Mouse (Mus musculus) urinary bladder, postnatal 36 days (tissue): Measurements from ENCODE around the gene Adgrg3.
A peak's percentile ranks its signal among the peaks of the same experiment; 100 is the strongest.

Experiments
- DNase-seq, 2 experiments: peaks; one replicate each; pipeline ENCODE4 v3.0.0; 2022; ENCODE audit warnings: low spot score in 2 of 2, mixed read lengths in 1 of 2

The Adgrg3 gene

DNA sequence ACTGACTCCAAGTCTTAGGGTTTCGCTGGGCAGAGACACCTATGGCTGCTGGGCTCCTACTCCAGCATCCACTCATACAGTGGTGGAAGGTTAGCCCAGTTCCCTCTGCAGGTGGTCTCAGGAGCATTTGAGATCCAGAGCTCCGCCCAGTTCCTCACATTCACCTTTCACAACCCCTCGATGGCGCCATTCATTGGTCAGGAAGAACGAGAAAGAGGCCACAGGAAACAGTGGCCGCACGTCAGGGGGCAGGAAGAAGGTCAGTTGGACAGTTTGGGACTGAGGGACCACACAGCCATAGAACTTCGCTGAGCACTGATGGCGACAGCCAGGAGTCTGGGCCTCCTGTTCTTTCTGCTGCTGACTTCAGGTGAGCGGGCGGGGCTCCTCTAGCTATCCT, at the start of gene Adgrg3:
Gene Adgrg3, plus strand, starts transcription at position 242 of the 400 bp plus-strand sequence.
- no peak for DNase-seq

DNA sequence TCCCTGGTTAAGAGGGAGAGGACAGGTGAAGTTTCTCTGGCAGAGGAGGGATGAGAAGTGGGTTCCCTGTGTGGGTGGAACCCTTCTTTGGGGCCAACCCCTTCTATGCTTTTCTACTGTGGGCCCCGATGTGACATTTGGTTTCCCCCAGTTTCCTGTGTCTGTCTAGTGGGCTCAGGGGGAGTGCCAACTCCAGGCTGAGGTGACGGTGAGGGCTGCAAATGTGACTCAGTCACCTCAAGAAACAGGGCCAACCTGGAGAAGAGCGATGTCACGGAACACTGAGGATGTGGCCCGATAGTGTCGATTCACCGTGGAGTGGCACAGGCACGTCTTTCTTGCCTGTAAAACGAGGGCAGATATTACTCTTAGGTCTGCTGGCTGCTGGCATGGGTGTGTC, 44.2 kb upstream of the Adgrg3 start:
- no peak for DNase-seq

DNA sequence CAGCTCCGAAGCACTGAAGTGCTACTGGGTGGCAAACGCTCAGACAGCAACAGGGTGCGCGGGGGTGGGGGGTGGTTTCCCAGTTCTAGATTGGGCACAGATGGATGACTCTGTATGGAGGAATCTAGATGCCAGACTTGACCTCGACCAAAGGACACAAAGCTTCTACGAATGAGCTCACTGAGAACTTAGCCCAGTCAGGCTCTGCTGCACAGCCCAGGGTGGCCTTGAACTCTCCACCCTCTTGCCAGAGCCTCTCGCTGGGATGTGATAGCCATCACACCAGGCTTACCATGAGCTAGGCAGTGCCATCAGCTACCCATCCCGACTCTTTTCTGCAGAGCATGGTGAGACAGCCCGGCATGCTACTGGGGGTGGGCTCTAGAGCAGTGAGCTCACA, 43.7 kb upstream of the Adgrg3 start:
- no peak for DNase-seq

DNA sequence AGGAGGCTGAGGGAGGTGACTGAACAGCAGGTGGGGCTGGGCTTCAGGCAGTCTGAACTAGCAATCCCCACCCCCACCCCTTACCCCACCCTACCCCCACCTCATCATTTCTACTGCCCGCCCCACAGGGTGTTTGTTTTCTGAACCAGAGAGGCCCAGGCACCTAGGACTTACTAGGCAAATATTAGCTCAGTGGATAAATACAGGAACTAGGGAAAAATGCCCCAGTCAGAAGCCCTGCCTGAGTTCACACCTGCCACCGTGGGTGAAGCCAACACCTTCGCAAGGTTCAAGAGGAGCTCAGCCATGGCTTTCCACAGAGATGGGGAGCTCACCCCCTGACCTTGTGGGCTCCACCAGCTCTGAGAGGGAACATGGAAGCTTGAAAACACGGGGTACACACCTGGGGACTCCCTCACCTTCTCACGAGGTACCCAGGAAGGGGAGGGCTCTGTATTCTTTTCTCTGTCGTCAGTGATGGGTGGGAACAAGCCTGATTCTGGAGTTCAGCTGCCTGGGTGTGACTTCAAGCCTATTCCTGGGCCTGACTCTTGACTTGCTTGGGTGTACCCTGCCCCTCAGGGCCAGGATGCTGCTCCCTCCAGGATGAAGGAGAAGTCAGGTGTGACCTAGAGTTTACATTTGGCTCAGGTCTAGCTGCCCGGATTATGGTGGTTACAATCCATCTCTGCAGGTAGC, 42.9 kb upstream of the Adgrg3 start, which contains the start of gene Adgrg1:
Gene Adgrg1, plus strand, starts transcription at position 285 of the 699 bp plus-strand sequence.
- DNase-seq, result no peak

DNA sequence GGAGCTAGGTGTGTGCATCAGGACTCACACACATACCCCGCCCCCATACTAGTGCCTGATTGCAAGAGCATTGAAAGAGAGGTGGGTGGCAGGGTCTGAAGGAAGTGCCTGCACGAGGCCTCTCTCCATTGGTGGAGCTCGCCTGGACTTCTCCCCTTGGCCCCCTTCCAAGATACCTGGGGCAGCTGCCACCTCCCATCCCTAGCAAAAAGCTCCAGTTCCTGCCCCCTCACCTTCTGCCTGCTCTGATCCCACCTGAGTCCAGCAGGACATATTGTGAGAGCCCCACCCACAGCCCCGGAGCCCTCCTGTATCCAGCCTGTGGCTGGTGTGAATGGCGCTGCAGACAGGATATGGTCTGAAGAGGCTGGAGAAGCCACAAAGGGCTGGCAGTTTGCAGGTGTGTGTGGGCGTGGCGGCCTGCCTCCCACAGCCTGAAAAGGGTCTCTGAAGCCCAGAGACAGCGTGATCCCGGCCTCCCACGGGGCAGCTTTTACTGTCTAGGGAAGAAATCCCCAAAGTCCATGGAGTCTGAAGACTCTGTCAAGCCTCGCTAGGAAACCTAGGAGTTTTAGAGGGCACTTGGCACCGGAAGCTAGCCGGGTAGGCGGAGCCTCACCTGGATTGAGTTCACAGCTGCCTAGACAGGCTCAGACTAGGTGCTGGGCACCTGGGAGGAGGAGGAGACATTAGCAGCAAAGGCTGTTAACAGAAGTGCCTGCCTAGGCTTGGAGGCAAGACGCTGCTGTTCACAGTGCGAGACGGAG, 40.7 kb upstream of the Adgrg3 start:
- peak; percentile 64 to 67 for DNase-seq

DNA sequence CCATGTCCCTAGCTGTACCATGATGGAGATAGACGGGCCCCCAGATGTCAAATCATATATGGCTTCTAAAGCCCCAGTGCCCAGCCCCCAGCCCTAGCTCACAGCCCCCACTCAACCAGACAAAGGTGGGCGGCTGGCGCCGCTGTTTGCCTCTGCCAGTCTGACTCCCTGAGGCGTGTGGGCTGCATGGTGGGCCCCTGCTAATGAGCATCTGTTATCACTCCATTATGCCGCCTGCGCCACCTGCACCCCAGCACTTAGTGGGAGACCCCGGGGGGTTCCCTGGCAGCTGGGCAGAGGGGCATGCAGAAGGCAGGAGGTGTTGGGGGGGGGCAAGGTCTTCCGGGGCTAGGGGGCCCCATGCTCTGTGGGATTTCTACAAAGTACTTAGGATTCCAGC, 39.4 kb upstream of the Adgrg3 start:
- no peak for DNase-seq

DNA sequence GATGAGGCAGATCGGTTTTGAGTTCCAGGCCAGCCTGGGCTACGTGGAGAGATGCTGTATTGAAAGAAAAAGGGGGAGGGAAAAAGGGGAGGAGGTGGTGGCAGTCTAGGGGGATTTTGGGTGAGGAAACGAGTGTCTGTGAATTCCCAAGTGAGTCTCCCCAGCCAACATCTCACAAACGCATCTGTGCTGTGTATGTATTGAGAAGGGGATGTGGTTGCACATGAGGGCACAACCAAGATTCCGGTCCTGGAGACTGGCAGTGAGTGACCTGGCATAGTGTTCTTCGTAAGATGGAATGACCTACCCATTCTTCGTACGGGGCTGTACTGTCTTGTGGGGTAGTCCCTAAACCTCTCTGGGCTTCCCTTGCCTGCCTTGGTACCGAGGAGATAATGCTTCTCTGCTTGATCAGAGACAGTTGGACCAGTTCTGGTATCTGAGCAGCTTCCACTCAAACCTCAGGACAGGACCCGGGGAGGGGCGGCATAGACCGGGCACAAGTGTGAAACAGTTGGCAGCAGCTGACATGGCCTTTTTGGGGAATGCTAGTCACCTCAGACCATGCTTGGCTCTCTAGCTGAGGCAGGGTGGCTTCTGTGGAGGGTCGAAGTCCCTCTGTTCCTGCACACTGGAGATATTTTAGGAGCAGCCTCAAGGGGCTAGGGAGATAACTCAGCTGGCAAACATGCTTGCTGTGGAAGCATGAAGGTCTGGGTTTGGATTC, 38.7 kb upstream of the Adgrg3 start:
- DNase-seq, result no peak

DNA sequence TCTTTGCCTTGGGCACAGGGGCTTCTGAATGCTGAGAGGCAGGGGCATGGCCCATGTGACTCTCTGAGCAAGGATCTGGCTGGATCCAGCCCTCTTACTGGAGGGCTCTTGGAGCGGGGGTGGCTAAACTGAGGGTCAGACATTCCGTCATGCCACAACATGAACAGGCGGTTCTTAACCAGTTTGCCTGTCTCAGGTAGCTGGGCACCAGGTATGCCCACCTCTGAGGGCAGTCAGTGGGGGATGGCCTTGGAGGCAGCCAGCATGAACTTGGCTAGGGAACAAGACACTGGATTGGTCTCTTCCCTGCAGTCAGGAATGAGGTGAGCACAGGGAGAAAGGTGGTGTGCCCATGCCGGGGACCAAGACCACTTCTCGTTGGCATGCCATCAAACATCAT, 37.3 kb upstream of the Adgrg3 start:
- no peak for DNase-seq

DNA sequence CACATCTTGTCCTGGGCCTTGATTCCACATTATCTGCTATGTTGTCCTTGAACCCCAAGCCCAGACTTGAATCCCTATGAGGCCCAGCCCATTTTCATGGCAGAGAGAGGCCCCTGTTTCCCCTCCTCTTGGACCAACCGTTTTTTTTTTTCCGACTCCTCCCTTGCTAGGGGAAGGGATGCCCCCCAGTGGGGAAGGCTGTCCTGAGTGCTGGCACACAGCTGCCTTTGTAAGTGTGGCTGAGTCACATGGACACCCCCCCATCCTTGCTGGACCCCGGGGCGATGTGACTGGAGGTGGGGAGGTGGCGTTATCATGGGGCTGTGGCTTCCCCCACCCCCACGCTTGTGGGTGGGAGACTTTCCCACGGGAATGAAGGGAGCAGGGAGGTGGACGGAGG, 36.5 kb upstream of the Adgrg3 start:
- no peak for DNase-seq

DNA sequence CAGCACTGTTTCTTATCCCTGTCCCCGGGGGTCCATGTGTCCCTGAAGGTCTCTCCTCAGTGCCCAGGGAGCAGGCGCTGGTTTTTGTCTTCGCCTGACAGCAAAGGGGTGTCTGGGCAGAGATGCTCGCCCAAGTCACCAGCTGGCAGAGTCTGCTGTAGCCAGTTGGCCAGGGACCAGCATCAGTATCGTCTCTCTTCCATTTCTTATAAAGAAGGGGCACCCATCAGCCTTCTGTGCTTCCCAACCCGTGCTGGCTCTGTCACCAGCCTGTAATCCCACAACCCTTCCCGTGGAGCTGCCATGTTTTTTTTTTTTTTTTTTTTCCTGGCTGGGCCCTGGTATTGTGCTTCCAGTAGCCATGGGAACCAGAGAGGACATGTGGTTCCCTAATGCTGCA, 35.6 kb upstream of the Adgrg3 start:
- DNase-seq, result no peak

DNA sequence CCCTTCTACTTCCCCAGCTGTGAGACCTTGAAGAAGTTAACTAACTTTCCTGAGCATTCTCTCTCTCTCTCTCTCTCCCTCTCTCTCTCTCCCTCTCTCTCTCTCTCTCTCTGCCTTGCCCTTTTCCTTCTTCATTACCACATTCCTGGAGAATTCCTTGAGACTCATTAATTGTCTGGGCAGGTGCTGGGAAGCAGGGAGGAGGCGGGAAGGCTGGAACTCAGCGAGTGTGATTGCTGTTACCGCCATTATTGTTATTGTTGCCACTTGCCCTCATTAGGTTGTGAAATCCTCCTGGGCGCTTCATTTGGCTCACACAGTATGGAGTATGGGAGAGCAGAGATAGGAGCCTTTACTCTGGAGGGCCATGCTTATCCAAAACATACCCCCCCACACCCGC, 34.3 kb upstream of the Adgrg3 start:
- no peak for DNase-seq

DNA sequence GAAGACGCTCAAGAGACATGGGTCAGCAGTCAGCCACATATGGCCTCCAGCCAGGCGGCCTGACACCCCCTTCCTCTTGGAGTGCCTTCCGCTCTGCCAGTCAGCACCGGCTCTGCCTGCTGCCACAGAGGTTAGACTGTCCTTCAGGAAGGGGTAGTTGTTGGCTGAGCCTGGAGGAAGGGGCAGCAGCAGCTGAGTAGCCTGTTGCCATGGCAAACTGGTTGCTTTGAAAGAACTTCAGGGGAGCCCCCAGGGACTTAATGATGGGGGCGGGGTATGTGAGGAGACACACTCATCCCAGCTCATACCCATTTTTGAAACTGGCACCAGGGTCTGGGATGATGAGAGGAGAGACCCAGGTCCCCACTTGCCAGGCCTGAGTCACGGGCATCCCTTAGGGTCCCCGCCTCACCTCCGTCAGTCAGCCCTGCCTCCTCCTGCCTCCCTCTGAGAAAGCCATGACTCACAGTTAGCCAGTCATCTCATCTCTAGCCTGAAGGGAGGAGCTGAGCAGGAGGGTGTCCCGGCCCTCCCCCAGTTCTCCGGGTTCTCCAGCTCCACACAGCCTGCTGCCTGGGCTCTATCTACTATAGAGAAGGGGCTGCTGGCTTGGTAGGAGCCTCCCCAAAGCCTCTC, 33.5 kb upstream of the Adgrg3 start:
- DNase-seq, result peak in 1 of 2 experiments; percentile 66

DNA sequence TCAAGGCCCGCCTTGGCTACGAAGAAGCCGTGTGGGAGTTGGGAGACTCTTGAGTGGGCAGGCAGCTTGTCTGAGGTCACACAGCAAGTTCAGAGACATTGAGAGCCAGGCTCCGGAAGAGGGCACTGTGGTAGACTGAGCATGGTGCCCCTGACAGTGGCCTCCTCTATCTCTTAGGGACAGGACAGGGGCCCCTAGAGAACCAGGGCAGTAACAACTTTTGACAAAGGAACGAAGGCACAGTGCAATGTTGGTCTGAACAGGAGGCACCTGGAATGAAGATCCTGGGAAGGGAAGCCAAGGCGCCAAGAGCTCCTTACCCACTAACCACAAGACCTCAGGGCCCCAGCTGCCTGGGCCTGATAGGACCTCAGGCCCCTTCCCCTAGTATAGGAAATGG, 32.5 kb upstream of the Adgrg3 start:
- DNase-seq, result no peak

DNA sequence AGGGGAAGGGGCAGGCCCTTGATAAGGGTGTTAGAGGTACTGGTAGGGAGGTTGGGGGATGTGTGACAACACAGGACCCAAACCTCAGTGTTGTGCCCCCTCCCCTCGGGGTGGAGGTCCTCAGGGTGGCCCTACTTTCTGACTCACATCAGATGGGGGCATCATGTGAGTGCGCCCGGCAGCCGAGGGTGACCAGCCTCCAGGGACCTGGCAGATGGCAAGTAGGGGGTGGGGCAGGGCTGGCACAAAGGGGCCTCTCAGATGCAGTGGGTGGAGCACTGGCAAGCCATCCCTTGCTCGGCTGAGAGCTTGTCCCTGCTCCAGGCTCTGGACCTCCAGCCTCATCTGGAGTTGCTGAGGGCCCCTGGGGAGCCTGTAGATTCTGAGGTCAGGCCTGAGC, 30.8 kb upstream of the Adgrg3 start:
- DNase-seq, result no peak

DNA sequence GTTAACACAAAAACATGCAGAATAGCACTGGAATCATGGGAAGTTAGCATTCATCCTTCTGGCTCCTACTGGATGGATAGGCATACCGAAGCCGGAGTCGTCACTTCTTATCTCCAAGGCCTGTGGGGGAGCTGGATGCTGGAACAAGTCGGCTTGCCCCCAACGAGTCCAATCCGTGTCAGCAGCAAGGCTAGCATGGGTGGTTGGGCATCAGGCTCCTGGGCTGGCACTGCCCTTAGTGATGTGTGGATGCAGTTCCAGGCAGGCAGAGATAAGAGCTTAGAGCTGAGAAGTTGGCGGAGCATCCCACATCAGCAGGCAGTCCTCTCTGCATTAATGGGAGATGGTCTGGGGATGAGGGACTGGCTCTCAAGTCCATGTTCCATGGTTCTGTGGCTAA, 29.9 kb upstream of the Adgrg3 start:
- DNase-seq, result no peak

DNA sequence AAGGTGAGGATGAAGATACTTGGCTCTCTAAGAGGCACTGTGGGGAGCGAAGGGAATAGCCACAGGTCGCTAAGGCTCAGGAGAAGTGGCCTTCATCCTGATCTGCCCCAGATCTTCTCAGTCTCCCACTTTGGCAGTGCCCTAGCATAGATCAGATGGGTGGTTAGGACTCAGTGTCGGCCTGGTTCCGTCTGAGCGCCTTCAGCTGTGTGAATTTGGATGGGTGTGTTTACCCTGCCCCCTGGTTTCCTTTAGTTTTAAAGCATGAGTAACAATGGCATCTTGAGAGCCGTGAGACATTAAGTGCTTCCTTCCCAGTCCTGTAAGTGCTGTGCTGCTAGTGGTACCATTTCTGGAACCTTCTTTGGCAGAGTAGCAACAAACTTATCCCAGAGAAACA, 28.9 kb upstream of the Adgrg3 start:
- no peak for DNase-seq

DNA sequence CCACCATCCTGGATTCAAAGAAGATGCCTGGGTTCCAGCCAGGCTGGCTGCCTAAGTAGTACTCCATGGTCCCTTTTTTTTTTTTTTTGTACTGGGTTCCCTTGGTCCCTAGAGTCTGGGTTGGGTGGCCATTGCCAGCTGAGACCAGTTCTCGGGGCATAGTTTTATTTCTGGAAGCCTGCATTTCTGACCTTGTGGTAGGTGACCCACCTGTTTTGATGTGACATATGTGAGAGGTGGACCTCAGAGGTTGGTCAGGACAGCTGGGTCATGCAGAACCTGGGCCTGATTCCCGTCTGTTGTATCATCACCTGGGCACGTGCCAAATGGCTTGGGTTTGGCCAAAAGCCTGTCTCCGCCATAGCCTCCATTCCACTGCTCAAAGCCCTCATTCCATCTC, 27.8 kb upstream of the Adgrg3 start:
- no peak for DNase-seq

DNA sequence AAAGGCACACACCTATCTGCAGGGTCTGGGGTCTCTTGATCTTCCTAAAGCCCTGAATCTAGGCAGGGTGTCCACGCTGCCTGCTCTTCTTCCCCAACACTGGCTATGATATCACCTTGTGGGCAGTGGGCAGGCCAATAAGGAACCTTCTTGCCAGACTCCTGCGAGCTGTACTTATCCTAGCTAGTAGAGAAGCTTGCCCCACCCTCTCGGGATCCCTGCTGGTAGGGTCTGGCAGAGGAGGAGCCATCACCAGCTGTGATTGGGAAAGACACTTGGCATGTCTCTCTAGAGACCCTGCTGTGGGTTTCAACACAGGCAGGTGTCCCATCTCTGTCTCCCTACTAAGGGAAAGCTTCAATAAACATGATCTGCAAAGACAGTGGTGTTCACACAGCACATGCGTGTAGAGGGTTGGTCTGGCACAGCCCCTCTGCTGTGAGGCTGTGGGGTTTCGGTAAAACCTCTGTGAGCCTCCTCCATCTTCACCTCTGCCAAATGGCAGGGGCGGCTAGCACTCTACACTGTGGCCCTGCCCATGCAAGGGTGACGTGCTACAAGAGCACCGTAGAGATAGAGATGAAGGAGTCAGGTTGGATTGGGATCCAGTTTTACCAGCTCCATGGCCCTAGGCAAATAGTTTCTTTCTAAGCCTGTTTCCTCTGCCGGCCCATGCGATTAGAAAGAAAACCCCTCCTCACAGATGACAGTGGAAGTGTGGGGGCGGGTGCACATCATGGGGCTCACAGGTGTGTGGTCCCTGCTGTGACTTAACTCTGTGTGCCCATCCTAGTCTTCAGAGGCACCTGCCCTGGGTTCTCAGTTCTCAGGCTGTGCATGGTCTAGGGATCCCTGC, 26.7 kb upstream of the Adgrg3 start:
- DNase-seq, result no peak

DNA sequence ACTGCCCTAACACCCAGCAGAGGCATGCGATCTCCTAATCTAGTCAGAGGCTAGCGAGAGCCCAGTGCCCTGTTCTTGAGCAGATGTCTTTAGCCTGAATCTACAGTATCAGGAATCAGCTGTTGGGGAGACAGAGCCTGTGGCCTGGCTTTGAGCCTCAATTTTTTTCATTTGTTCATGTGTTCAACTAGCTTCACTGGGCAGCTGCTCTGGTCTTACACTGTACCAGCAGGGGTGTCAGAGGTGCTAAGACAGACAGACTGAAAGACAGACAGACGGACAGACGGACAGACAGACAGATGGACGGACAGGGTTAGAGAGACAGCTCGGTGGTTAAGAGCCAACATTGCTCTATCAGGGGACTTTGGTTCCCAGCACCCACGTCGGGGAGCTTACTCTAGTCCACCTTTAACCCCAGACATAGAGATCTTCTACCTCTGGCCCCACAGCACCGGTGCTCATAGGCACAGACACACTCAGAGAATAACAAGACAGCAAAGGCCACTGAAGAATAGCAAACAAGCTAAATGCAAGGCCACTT, 26.0 kb upstream of the Adgrg3 start:
- no peak for DNase-seq

DNA sequence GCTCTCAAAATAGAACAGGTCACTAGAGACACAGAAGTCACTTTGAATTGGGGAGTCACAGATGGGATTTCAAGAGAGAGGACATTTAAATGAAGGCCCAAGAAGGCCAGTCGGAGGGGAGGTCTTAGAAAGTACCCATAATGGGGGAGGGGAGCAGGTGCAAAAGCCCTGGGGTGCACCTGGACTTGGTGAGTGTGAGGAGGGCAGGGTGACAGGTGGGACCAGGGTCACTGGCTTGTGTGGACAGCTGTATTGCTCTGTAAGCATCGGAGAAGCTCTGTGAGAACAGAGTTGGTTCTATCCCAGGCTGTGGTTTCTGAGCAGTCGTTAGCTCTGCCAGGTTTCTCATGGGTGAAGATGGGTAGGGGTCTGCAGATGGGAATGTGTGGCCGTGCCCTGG, 25.5 kb upstream of the Adgrg3 start:
- DNase-seq, result no peak

DNA sequence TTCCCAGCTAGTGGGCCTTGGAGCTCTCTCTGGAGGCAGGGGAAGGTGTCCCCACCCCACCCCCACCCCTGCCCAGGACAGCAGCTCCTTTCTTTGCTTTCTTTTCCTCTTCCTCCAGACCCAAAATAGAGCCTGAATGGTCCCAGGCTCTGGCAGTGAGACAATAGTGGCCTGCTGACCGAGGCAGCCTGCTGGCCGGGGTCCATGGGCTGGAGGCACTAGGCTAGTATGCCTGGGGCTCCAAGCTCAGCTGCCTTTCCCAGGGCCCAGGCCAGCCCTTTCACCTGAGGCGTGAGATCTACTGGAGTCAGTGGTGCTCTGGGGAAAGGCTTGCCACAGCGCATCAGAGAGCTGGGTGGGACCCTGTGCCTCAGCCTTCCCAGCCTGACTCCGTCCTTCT, 25.0 kb upstream of the Adgrg3 start:
- peak in 1 of 2 experiments; percentile 43 for DNase-seq
